Mouse (Mus musculus) bone marrow macrophage, adult 2 months (primary cell): ENCODE results near the gene Npas3.

ENCODE experiments used
- CTCF ChIP-seq: IDR thresholded peaks from 2 replicates; pipeline ENCODE4 v1.5.1; 2012; ENCODE audit warnings: low read depth, mild to moderate bottlenecking, low read length, moderate library complexity
- POLR2A ChIP-seq: IDR thresholded peaks from 2 replicates; pipeline ENCODE4 v1.6.1; 2012; ENCODE audit warnings: mild to moderate bottlenecking, low read depth, low read length, borderline replicate concordance

DNA sequence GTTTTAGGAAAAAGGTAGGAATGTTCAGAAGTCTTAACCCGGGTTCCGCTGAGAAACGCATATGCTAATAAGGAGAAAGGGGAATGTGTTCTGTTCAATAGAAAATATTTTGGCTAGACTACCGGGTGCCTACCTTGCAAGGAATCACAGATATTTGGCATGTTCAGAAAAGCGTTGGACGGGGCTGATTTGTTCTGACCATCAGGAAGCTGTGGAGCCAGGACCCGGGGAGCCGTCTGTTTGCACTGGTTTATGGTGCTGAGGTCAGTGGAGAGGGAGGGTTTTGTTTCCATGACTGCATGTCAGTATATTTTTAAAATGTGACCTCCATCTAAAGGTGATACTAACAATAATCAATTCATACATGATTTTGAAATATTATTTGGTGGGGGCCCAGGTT, 43.5 kb downstream of the Npas3 start:
- no peak for TF ChIP-seq POLR2A
- no peak for TF ChIP-seq CTCF
